Mouse (Mus musculus): ENCODE results near the gene Lrrc39.
"Not testable (repeated sequence)": the region's sequence is repeated elsewhere in the genome, so short reads cannot be mapped to it uniquely, and the experiment has no call there.

- not testable (repeated sequence) for TF ChIP-seq GATA1 (IDR thresholded peaks at IDR 0.05; ENCODE audit: borderline replicate concordance, low read length); TAL1 (conservative IDR thresholded peaks at IDR 0.05; ENCODE audit: low read depth, low read length); CTCF (IDR thresholded peaks at IDR 0.05; ENCODE audit: low read depth, low read length); POLR2AphosphoS5 (IDR thresholded peaks at IDR 0.05; ENCODE audit: insufficient replicate concordance, low read depth, low read length); GATA2 (IDR thresholded peaks at IDR 0.05; ENCODE audit: borderline replicate concordance, low read depth, low read length)
These were observed 1.5 kb upstream of the Lrrc39 start for GRCm38 (mm10) chr3:116561315-116561714.
